Mouse (Mus musculus) small intestine, adult 2 months (tissue): ENCODE measurements around the gene Ikzf4. TPM values are rescaled to one million over a fixed set of nuclear protein-coding genes. Genes with fewer than 3 reads are reported as not detected.
"Not testable (repeated sequence)": the region's sequence is repeated elsewhere in the genome, so short reads cannot be mapped to it uniquely, and the experiment has no call there.

Source experiments
- H3K27ac ChIP-seq: fragments of 200-500 bp; 2 replicates; pipeline ENCODE4 v1.5.1; 2012; ENCODE audit warnings: low read depth, low read length, control low read depth, inconsistent platforms; ENCODE audit not compliant: insufficient read depth
- H3K27me3 ChIP-seq: fragments of 200-500 bp; 2 replicates; pipeline ENCODE4 v1.6.1; 2012; ENCODE audit warnings: mild to moderate bottlenecking, moderate library complexity, low read length, inconsistent platforms; ENCODE audit not compliant: control insufficient read depth, insufficient read depth
- H3K36me3 ChIP-seq: fragments of 200-500 bp; 2 replicates; pipeline ENCODE4 v1.6.1; 2012; ENCODE audit warnings: mild to moderate bottlenecking, low read length, control low read depth, inconsistent platforms; ENCODE audit not compliant: control insufficient read depth, insufficient read depth
- H3K4me1 ChIP-seq: fragments of 200-500 bp; 2 replicates; pipeline ENCODE4 v1.6.1; 2012; ENCODE audit warnings: low read length, inconsistent platforms, mixed read lengths; ENCODE audit not compliant: control insufficient read depth, insufficient read depth, insufficient read length
- H3K4me3 ChIP-seq: fragments of 200-500 bp; 2 replicates; pipeline ENCODE4 v1.5.1; 2012; ENCODE audit warnings: low read depth, mild to moderate bottlenecking, control low read depth, inconsistent platforms, low read length, moderate library complexity
- CTCF ChIP-seq: fragments of 200-500 bp; IDR thresholded peaks from 2 replicates; pipeline ENCODE4 v1.5.1; 2012; ENCODE audit warnings: low read depth, mild to moderate bottlenecking, control low read depth, inconsistent platforms, low read length, moderate library complexity, mixed read lengths; ENCODE audit not compliant: insufficient replicate concordance, insufficient read length; ENCODE audit errors: extremely low read depth
- POLR2A ChIP-seq: fragments of 200-500 bp; IDR thresholded peaks from 2 replicates; pipeline ENCODE4 v1.6.1; 2012; ENCODE audit warnings: low read depth, mild to moderate bottlenecking, control low read depth, inconsistent platforms, low read length, moderate library complexity
- WGBS: fragments of 180-500 bp; shearing (Covaris S2); methylation state at CpG from one replicate; pipeline ENCODE4 v1.1.7; 2018; 5-methylcytosine and 5-hydroxymethylcytosine counted together
- polyA plus RNA-seq: library from polyadenylated mRNA; depleted of rRNA; stranded (reverse); fragments of >200 nt; gene quantifications from 2 replicates; pipeline ENCODE4 v1.2.3, GENCODE M21; 2012

The Ikzf4 gene
- polyA plus RNA-seq, 1 experiment: 0.95 TPM

GRCm38 (mm10) chr10:128629746-128630145 lies 16.0 kb downstream of the Ikzf4 start:
- Histone ChIP-seq H3K27ac (no peak overlapping the region), H3K4me3 (no peak overlapping the region), H3K27me3 (no peaks in the 10 kb centered on the region), H3K36me3 (peaks cover 1% of the 10 kb centered on the region), H3K4me1 (peaks cover 10% of the 10 kb centered on the region; the same call in 1 of the 2 replicates)
- TF ChIP-seq CTCF (no peak), POLR2A (no peak)
- WGBS: 90% methylated on average over 2 of the region's 2 CpGs

GRCm38 (mm10) chr10:128627398-128628317 lies 18.1 kb downstream of the Ikzf4 start:
- 55% methylated on average over 10 of the region's 10 CpGs for WGBS
- no peak for TF ChIP-seq POLR2A
- no peak for TF ChIP-seq CTCF
- Histone ChIP-seq H3K36me3 (peaks cover 14% of the 10 kb centered on the region), H3K4me1 (peaks cover 12% of the 10 kb centered on the region; the same call in 1 of the 2 replicates), H3K27ac (no peak overlapping the region), H3K4me3 (no peak overlapping the region), H3K27me3 (no peaks in the 10 kb centered on the region)

- H3K4me3 ChIP-seq: peak within 1 kb of the TSS; percentile 96
- peaks cover 14% of the 10 kb centered on the region for H3K36me3 ChIP-seq
- no peak for TF ChIP-seq CTCF
- peak; percentile 93 for TF ChIP-seq POLR2A
- no peaks in the 10 kb centered on the region for H3K27me3 ChIP-seq
- peak within 1 kb of the TSS; percentile 43 for H3K27ac ChIP-seq
- WGBS: 2% methylated on average over 40 of the region's 40 CpGs
- H3K4me1 ChIP-seq: peaks cover 9% of the 10 kb centered on the region; the same call in 1 of the 2 replicates
These were observed 19.2 kb downstream of the Ikzf4 start, which contains the start of gene Rps26 for GRCm38 (mm10) chr10:128626311-128627310. Gene Rps26, minus strand, starts transcription at chr10:128626747.

- H3K4me1 ChIP-seq: peaks cover 7% of the 10 kb centered on the region; the same call in 1 of the 2 replicates
- WGBS: 18% methylated on average over 7 of the region's 7 CpGs
- no peaks in the 10 kb centered on the region for H3K27me3 ChIP-seq
- TF ChIP-seq POLR2A: no peak
- H3K27ac ChIP-seq: no peak overlapping the region
- H3K36me3 ChIP-seq: peaks cover 14% of the 10 kb centered on the region
- peak overlapping the region; percentile 96 for H3K4me3 ChIP-seq
These were observed 20.4 kb downstream of the Ikzf4 start for GRCm38 (mm10) chr10:128625287-128625894.

GRCm38 (mm10) chr10:128623106-128623613 lies 22.6 kb downstream of the Ikzf4 start:
- not testable (repeated sequence) for H3K4me3 ChIP-seq, H3K27me3 ChIP-seq, H3K4me1 ChIP-seq, H3K27ac ChIP-seq
- H3K36me3 ChIP-seq: peaks cover 14% of the 10 kb centered on the region
- WGBS: 78% methylated on average over 4 of the region's 4 CpGs

GRCm38 (mm10) chr10:128622702-128623101 lies 23.1 kb downstream of the Ikzf4 start:
- Histone ChIP-seq H3K4me3 (no peak overlapping the region), H3K27me3 (no peaks in the 10 kb centered on the region), H3K27ac (no peak overlapping the region), H3K36me3 (peaks cover 14% of the 10 kb centered on the region), H3K4me1 (peaks cover 7% of the 10 kb centered on the region; the same call in 1 of the 2 replicates)
- TF ChIP-seq CTCF (no peak), POLR2A (no peak)
- 89% methylated on average over 4 of the region's 4 CpGs for WGBS
